Mouse (Mus musculus): ENCODE measurements around the gene Atp8a2.

- no peak for TF ChIP-seq CTCF (IDR thresholded peaks at IDR 0.05; ENCODE audit: low read depth, low read length)
- TF ChIP-seq GATA1 (IDR thresholded peaks at IDR 0.05; ENCODE audit: borderline replicate concordance, low read length), result no peak
- TF ChIP-seq TAL1 (conservative IDR thresholded peaks at IDR 0.05; ENCODE audit: low read depth, low read length), result no peak
- no peak for TF ChIP-seq POLR2AphosphoS5 (IDR thresholded peaks at IDR 0.05; ENCODE audit: insufficient replicate concordance, low read depth, low read length)
- TF ChIP-seq GATA2 (IDR thresholded peaks at IDR 0.05; ENCODE audit: borderline replicate concordance, low read depth, low read length), result no peak
These were observed 491.5 kb downstream of the Atp8a2 start for GRCm38 (mm10) chr14:59705326-59706058.
